Mouse (Mus musculus): ENCODE measurements around the gene Glipr2. TPM values are rescaled to one million over a fixed set of nuclear protein-coding genes. Genes with fewer than 3 reads are reported as not detected.

Glipr2 gene
- polyA plus RNA-seq, 1 experiment from 2014 or later = 44.3 TPM

Other genes starting within 250 kb of the Glipr2 start
- gene Olfr71, start 247.1 kb upstream of the Glipr2 start, polyA plus RNA-seq (2015; fragmentation: Nextera tagmentation; extraction: Ambion mirVana) = not detected in 2 replicates
- gene Hrct1, start 230.2 kb upstream of the Glipr2 start, polyA plus RNA-seq (2015; fragmentation: Nextera tagmentation; extraction: Ambion mirVana) = 1.1 and 1.5 TPM in 2 replicates
- 0.31 and 0.42 TPM in 2 replicates for gene Spaar, start 227.4 kb upstream of the Glipr2 start, polyA plus RNA-seq (2015; fragmentation: Nextera tagmentation; extraction: Ambion mirVana)
- gene Olfr159, start 186.4 kb upstream of the Glipr2 start, polyA plus RNA-seq (2015; fragmentation: Nextera tagmentation; extraction: Ambion mirVana) = not detected in 2 replicates
- gene Olfr156, start 133.5 kb upstream of the Glipr2 start, polyA plus RNA-seq (2015; fragmentation: Nextera tagmentation; extraction: Ambion mirVana) = not detected in 2 replicates
- gene Olfr157, start 117.2 kb upstream of the Glipr2 start, polyA plus RNA-seq (2015; fragmentation: Nextera tagmentation; extraction: Ambion mirVana) = not detected in 2 replicates
- not detected in 2 replicates for gene Olfr155, start 105.8 kb upstream of the Glipr2 start, polyA plus RNA-seq (2015; fragmentation: Nextera tagmentation; extraction: Ambion mirVana)
- 8.1 and 12.3 TPM in 2 replicates for gene Reck, start 81.9 kb upstream of the Glipr2 start, polyA plus RNA-seq (2015; fragmentation: Nextera tagmentation; extraction: Ambion mirVana)
- not detected in 2 replicates for gene Ccin, start 26.1 kb downstream of the Glipr2 start, polyA plus RNA-seq (2015; fragmentation: Nextera tagmentation; extraction: Ambion mirVana)
- 130 and 146 TPM in 2 replicates for gene Clta, start 47.1 kb downstream of the Glipr2 start, polyA plus RNA-seq (2015; fragmentation: Nextera tagmentation; extraction: Ambion mirVana)
- 27.3 and 35.2 TPM in 2 replicates for gene Gne, start 126.8 kb downstream of the Glipr2 start, polyA plus RNA-seq (2015; fragmentation: Nextera tagmentation; extraction: Ambion mirVana)

Data from heart, embryonic 15.5 days (tissue).